Mouse (Mus musculus) lung, postnatal 14 days (tissue): ENCODE measurements around the gene Reps1.

Experiments
- DNase-seq: peaks from one replicate; pipeline ENCODE4 v3.0.0; 2021

Reps1 gene

GRCm38 (mm10) chr10:18055696-18056390 lies at the start of gene Reps1:
TSS of gene Reps1 (plus strand) at chr10:18055861.
- DNase-seq: no peak

- no peak for DNase-seq
Measured at GRCm38 (mm10) chr10:18006756-18007155, 48.9 kb upstream of the Reps1 start.

DNA sequence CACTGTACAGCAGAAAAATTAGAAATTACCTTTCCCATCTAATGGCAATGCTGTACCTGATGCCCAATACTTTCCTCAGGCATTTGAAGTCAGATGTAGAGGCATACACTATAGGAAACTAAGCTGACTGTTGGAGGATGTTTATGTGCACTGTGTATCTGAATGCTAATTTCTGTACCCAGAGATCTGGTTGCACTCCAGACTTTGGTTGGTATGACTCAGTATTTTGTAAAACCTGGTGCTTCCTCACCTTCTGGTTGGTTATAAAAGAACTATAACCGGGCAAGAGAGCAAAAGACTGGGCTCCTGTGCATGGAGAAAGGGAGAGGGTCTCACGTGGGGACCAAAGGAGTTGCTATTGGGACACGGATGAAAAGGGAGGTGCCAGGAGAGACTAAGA lies 48.4 kb upstream of the Reps1 start:
- no peak for DNase-seq

DNA sequence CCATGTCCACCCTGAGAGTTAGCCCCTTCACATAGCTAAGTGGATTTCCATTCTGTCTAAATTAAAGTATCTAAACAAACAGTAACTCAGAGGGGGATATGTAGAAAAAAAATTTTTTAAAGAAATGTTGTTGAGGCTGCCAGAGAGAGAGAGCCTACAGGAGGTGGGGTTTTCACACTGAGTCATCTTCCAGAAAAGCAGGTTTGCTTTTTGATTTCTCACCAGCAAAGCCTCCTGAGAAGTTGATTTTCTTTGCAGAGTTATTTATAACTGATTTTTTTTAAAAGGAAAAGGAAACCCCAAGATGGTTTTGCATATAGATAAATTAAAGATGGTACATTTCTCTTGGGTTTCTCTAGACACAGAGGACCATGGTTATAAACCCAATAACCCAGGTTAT lies 47.5 kb upstream of the Reps1 start:
- DNase-seq: no peak

- no peak for DNase-seq
Measured at GRCm38 (mm10) chr10:18009744-18010143, 45.9 kb upstream of the Reps1 start.

DNA sequence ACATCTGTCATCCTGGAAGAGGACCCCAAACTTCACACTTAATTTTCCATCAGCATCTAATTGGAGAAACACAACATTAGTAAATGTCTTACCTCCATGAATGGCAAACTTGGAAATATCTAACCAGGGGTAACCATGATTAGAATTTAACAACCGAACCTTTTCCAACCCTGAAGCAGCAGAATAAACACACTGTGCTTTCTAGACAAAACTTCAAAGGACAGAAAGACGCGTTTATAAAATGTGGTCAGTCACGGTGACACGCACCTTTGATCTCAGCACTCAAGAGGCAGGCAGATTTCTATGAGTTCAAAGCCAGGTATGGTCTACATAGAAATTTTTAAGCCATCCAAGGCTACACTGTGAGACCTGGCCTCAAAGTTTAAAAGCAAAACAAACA lies 43.9 kb upstream of the Reps1 start:
- no peak for DNase-seq

- no peak for DNase-seq
Measured at GRCm38 (mm10) chr10:18020443-18020842, 35.2 kb upstream of the Reps1 start.

DNA sequence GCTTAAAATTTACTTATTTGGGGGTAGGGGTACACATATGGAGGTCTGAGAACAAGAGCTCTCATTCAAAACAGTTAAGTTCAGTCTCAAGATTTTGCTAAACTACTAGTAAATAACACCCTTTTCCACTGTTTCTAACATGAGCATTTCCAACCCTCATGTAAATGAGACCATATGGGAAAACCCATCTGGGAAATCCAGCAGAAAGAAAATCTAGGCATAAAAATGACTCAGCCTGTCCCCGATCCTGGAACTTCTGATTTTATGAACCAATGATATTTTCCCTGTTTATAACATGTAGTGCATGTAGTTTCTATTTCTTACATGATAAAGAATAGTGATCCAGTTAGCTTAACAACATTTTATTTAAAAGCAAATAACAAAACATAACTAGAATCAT lies 34.8 kb upstream of the Reps1 start:
- no peak for DNase-seq

GRCm38 (mm10) chr10:18021576-18022311 lies 33.9 kb upstream of the Reps1 start:
- DNase-seq: no peak

- peak; percentile 78 for DNase-seq
Measured at GRCm38 (mm10) chr10:18022312-18022711, 33.3 kb upstream of the Reps1 start.

GRCm38 (mm10) chr10:18022741-18023347 lies 32.8 kb upstream of the Reps1 start, which contains the start of gene Abracl:
TSS of gene Abracl (minus strand) at chr10:18023288.
- peak; percentile 76 for DNase-seq

DNA sequence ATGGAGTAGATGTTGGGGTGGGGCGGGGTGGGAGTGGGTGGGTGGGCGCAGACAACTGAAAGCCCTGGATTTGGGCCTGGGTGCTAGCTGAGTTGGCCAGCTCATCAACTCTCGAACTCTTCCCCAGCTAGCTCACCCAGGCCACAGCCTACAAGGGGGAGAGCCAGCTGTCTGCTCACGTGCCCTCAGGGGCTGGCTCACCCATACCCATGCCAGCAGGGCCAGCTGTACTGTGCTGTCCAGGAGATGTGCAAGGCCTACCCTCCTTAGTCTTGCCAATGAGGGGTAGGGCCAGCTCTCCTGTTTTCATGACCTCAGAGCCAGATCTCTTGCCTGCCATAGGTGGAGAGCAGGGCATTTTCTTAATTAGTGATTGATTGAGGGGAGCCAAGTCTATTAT lies 21.3 kb upstream of the Reps1 start:
- no peak for DNase-seq

- DNase-seq: peak; percentile 18
Measured at GRCm38 (mm10) chr10:18036849-18037248, 18.8 kb upstream of the Reps1 start.

DNA sequence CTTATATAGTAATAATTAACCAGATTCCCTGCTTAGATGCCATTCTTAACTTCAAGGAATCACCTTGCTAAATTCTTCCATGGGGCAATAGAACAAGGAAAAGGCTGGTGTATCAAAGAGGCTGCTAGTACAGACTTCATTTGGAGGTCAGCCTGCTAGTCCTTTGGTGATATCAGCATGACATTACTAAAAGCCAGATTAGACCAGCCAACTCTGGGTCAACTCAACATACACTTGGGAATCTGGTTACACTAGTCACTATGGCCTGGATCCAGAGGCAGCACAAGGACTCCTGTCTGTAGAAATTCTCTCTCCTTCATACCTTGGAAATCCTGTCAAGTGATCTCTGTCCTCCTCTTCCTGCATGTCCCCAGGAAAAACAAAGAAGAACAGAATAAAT lies 9.3 kb upstream of the Reps1 start:
- no peak for DNase-seq

- no peak for DNase-seq
Measured at GRCm38 (mm10) chr10:18047380-18048146, 8.1 kb upstream of the Reps1 start.

DNA sequence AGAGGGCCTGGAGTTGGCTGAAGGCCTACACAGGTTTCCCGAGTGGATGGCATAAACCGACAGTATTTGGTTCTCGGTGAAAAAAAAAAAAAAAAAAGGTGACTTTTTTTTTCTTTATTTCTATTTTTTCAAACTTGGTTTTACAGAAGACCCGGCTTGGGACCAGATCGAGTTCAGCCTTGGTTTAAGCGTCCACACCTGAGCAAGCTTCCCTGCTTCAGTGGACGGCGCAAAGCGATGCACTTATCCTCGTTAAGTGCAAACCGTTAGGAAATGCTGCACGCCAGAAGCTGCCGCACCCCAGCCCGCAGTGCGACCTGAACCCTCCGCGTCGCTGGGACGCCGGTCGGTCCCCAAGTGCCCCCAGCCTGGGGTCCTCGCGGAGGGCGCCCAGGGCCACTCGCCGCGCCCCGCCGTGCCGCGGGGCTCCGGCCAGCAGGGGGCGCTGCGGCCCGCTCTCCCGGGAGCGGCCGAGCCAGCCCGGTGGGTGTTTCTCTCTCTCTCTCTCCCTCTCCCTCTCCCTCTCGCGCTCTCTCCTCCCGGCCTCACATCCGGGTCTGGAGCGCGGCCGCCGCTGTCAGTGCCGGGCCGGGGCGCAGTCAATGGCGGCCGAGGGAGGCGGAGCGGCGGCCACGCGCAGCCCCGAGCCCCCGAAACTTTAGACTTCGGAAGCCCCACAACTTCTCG lies 509 bp upstream of the Reps1 start:
- DNase-seq: peak; percentile 83

DNA sequence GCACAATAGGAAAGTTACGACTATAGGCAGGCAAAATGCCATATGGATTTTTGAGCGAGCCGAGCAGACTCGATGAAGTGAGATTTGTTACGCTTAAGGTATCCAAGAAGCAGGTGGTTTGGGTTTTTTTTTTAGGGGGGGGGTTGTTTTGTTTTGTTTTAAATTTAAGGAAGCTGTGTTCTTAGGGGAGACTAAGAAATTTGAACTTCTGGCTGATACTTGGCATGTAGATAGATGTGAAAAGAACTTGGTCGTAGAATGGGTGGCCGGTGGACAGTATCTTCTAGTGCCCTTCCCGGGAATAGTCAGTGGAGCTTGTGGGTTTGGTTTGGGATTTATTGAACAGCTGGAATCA lies 707 bp downstream of the Reps1 start:
- no peak for DNase-seq

DNA sequence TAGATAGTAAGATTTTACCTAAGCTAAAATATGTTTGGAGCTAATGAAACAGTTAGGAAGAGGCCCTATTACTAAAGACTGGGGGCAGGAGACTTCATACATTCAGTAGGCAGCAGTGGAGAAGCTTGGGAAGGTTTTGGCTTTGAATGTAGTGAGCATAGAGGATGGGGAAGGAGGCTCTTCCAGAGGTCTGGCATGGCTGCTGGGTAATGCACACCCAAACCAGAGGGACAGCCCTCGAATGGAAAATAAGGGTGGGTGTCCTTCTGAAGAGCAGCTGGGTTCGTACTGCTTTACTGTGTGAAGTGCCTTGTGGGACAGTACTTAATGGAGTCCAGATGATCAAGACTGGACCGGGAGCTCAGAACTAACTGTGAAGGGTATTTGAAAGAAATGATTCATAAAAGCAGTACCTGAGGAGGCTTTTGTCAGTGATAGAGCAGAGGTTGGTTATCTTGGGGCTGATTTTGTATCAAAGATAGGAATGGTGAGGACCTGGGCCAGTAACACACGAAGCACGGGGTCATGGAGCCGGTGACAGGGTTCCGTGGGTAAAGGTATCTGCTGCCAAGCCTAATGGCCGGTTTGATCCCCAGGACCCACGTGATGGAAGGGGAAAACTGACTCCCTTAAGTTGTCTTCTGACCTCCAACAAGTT lies 3.1 kb downstream of the Reps1 start:
- DNase-seq: no peak

- DNase-seq: peak; percentile 32
Measured at GRCm38 (mm10) chr10:18059807-18060206, 4.1 kb downstream of the Reps1 start.

DNA sequence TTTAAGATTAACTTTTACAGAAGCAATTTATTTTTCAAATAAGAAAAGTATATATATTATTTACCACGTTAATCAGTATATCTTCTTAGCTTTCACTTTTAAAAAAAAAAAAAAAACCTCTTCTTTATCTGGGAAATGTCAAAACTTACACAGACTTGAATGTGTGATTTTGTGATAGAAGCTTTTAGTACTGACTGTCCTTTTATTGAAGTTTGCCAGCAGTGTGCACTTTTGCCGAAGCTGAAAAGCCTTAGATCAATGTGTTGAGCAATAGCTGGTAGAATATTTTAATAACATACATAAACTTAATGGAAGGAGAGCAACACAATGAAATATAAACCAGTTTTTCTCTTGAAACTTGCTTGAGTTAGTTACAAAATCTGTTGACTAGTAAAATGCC lies 5.1 kb downstream of the Reps1 start:
- DNase-seq: no peak

- no peak for DNase-seq
Measured at GRCm38 (mm10) chr10:18061533-18061932, 5.9 kb downstream of the Reps1 start.

GRCm38 (mm10) chr10:18064606-18065228 lies 9.1 kb downstream of the Reps1 start:
- no peak for DNase-seq
